Mouse (Mus musculus): ENCODE measurements around the gene Gaa.
"Not testable (repeated sequence)": the region's sequence is repeated elsewhere in the genome, so short reads cannot be mapped to it uniquely, and the experiment has no call there.

Gene Gaa

GRCm38 (mm10) chr11:119267768-119268556, at the start of gene Gaa:
Gaa (plus strand) TSS chr11:119267887.
- DNase-seq, result peak; percentile 98

- DNase-seq, result peak; percentile 96
These were observed 47.7 kb upstream of the Gaa start for GRCm38 (mm10) chr11:119219816-119220465.

- DNase-seq, result peak; percentile 47
These were observed 45.7 kb upstream of the Gaa start for GRCm38 (mm10) chr11:119221812-119222510.

- no peak for DNase-seq
These were observed 44.4 kb upstream of the Gaa start for GRCm38 (mm10) chr11:119223124-119223890.

GRCm38 (mm10) chr11:119224926-119225325, 42.8 kb upstream of the Gaa start:
- DNase-seq, result no peak

GRCm38 (mm10) chr11:119225634-119226033, 42.1 kb upstream of the Gaa start:
- no peak for DNase-seq

- no peak for DNase-seq
These were observed 40.1 kb upstream of the Gaa start for GRCm38 (mm10) chr11:119227591-119227990.

GRCm38 (mm10) chr11:119228091-119228781, 39.5 kb upstream of the Gaa start, which contains the start of the genes Tbc1d16 and Ccdc40:
Tbc1d16 (minus strand) TSS chr11:119228499.
Ccdc40 (plus strand) TSS chr11:119228572.
- no peak for DNase-seq

GRCm38 (mm10) chr11:119228846-119229626, 38.7 kb upstream of the Gaa start:
- no peak for DNase-seq

- no peak for DNase-seq
These were observed 32.9 kb upstream of the Gaa start for GRCm38 (mm10) chr11:119234770-119235169.

- DNase-seq, result no peak
These were observed 32.1 kb upstream of the Gaa start for GRCm38 (mm10) chr11:119235596-119235995.

- no peak for DNase-seq
These were observed 31.3 kb upstream of the Gaa start for GRCm38 (mm10) chr11:119236354-119236753.

- no peak for DNase-seq
These were observed 30.7 kb upstream of the Gaa start for GRCm38 (mm10) chr11:119237007-119237406.

- no peak for DNase-seq
These were observed 30.0 kb upstream of the Gaa start for GRCm38 (mm10) chr11:119237568-119238304.

GRCm38 (mm10) chr11:119238305-119238721, 29.4 kb upstream of the Gaa start:
- no peak for DNase-seq

GRCm38 (mm10) chr11:119239480-119239879, 28.2 kb upstream of the Gaa start:
- no peak for DNase-seq

GRCm38 (mm10) chr11:119245543-119245942, 22.1 kb upstream of the Gaa start:
- DNase-seq, result not testable (repeated sequence)

- DNase-seq, result peak; percentile 90
These were observed 18.7 kb upstream of the Gaa start for GRCm38 (mm10) chr11:119249011-119249410.

- DNase-seq, result no peak
These were observed 16.7 kb upstream of the Gaa start for GRCm38 (mm10) chr11:119250998-119251397.

GRCm38 (mm10) chr11:119252854-119253541, 14.7 kb upstream of the Gaa start:
- no peak for DNase-seq

Measured in cerebellum, adult 9-10 months (tissue).